ENCODE assay signal across 32 mouse cellular contexts in genomic region chr16:6169346-6169745, GRCm38 (mm10).
"Had no signal": no experiment of that assay in that cellular context is flagged by ENCODE, and none has a peak within 500 bp of the region (broad histone marks: within the 10 kb centered on the region; RNA-seq: fewer than 3 reads in every experiment).

No protein-coding gene starts in this region.

- H3K9ac ChIP-seq: limb, embryonic 12.5 days; limb, embryonic 13.5 days; limb, embryonic 15.5 days; liver, embryonic 12.5 days; liver, embryonic 13.5 days; liver, embryonic 14.5 days; liver, embryonic 15.5 days; liver, postnatal 0 days; lung, embryonic 14.5 days; lung, embryonic 15.5 days; midbrain, embryonic 12.5 days; midbrain, embryonic 13.5 days; midbrain, embryonic 15.5 days; neural tube, embryonic 12.5 days had no signal

- H3K9me3 ChIP-seq: limb, embryonic 10.5 days; limb, embryonic 12.5 days; limb, embryonic 13.5 days; limb, embryonic 15.5 days; liver, embryonic 12.5 days; liver, embryonic 13.5 days; liver, embryonic 15.5 days; lung, embryonic 15.5 days; megakaryocyte, embryonic 14.5 days; midbrain, embryonic 10.5 days; midbrain, embryonic 12.5 days; midbrain, embryonic 13.5 days; midbrain, embryonic 15.5 days; neural tube, embryonic 12.5 days had no signal

- H3K27ac ChIP-seq: limb, embryonic 10.5 days; limb, embryonic 12.5 days; limb, embryonic 13.5 days; limb, embryonic 15.5 days; liver, embryonic 12.5 days; liver, embryonic 13.5 days; liver, embryonic 14.5 days; liver, embryonic 15.5 days; lung, embryonic 15.5 days; macrophage; midbrain, embryonic 10.5 days; midbrain, embryonic 12.5 days; midbrain, embryonic 13.5 days; midbrain, embryonic 15.5 days; neural tube, embryonic 12.5 days had no signal

- H3K4me2 ChIP-seq: limb, embryonic 12.5 days; limb, embryonic 13.5 days; limb, embryonic 15.5 days; liver, embryonic 11.5 days; liver, embryonic 12.5 days; liver, embryonic 13.5 days; liver, embryonic 15.5 days; lung, embryonic 14.5 days; lung, embryonic 15.5 days; midbrain, embryonic 11.5 days; midbrain, embryonic 12.5 days; midbrain, embryonic 13.5 days; midbrain, embryonic 15.5 days; neural tube, embryonic 12.5 days had no signal

- H3K4me3 ChIP-seq: limb, embryonic 10.5 days; limb, embryonic 12.5 days; limb, embryonic 13.5 days; limb, embryonic 15.5 days; liver, embryonic 12.5 days; liver, embryonic 13.5 days; liver, embryonic 15.5 days; lung, embryonic 15.5 days; megakaryocyte, embryonic 14.5 days; midbrain, embryonic 10.5 days; midbrain, embryonic 12.5 days; midbrain, embryonic 13.5 days; midbrain, embryonic 15.5 days; myocyte; neural tube, embryonic 12.5 days had no signal

- ATAC-seq: liver, embryonic 12.5 days; liver, postnatal 0 days; lung, postnatal 0 days; midbrain, embryonic 13.5 days; midbrain, embryonic 15.5 days; midbrain, embryonic 16.5 days had no signal

- H3K27me3 ChIP-seq: limb, embryonic 12.5 days; limb, embryonic 13.5 days; limb, embryonic 15.5 days; liver, embryonic 12.5 days; liver, embryonic 13.5 days; liver, embryonic 15.5 days; lung, embryonic 15.5 days; midbrain, embryonic 12.5 days; midbrain, embryonic 13.5 days; midbrain, embryonic 15.5 days; neural tube, embryonic 12.5 days had no signal

- H3K4me1 ChIP-seq: limb, embryonic 10.5 days; limb, embryonic 12.5 days; limb, embryonic 13.5 days; limb, embryonic 15.5 days; liver, embryonic 12.5 days; liver, embryonic 13.5 days; liver, embryonic 15.5 days; lung, embryonic 15.5 days; megakaryocyte, embryonic 14.5 days; midbrain, embryonic 10.5 days; midbrain, embryonic 12.5 days; midbrain, embryonic 13.5 days; midbrain, embryonic 15.5 days; neural tube, embryonic 12.5 days had no signal

- DNase-seq: left cerebral cortex, postnatal 4 days; liver; liver, embryonic 13.5 days; liver, postnatal 0 days; lung, adult 18-20 months; lung, adult 2 months; lung, embryonic 14.5 days; lung, postnatal 10 days; lung, postnatal 14 days; lung, postnatal 36 days; lung, postnatal 4 days; midbrain, embryonic 14.5 days had no signal

- H3K36me3 ChIP-seq: limb, embryonic 10.5 days; limb, embryonic 12.5 days; limb, embryonic 13.5 days; limb, embryonic 15.5 days; liver, embryonic 12.5 days; liver, embryonic 13.5 days; liver, embryonic 15.5 days; lung, embryonic 15.5 days; midbrain, embryonic 10.5 days; midbrain, embryonic 12.5 days; midbrain, embryonic 13.5 days; midbrain, embryonic 15.5 days; neural tube, embryonic 12.5 days had no signal
